ENCODE assay signal across 8 mouse cellular contexts in the genomic region with DNA sequence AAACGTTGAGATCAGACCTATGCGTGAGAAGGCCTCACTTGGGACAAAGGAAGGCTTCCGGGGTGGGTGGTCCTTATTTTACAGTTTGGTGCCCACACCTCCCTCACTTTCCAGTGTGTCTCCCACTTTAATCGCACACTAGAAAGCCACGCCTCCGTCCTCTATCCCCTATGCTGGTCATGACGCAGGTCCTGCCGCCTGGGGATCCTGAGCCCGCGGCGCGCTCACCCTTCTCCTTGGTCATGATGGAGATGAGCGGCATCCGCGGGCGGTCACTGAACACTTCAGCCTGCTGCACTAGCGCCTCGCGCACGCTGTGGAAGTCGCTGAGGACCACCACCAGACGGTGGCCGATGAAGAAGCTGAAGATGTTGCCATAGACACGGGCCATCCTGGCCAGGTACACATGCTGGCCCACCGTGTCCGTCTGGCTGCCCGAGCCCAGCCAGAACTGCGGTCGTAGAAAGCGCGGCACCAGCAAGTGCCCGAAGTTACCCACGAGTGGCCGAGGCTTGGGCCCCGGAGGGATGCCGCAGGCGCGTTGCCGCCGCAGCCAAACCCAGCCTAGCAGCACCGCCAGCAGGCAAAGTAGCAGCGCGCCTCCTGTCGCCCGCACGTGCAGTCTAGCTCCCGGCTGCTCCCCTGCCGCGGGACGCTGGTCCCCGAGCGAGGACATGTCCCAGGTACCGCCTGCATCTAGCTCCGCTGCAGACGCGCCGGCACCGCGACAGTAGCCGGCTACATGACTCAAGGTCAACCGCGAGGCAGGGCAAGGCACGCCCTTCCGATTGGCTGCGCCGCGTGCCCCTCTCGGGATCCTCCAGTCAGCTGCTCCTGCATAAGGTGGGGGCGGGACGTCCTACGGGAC. TPM values are rescaled to one million over a fixed set of nuclear protein-coding genes. Genes with fewer than 3 reads are reported as not detected.
A peak's percentile ranks its signal among the peaks of the same experiment; 100 is the strongest.
DNase-seq lines count a peak whose midpoint lies in the region; ATAC-seq and TF ChIP-seq lines count a peak whose summit lies in the region.

A gene (minus strand): TSS at position 776 of the 868 bp plus-strand sequence.

- no peaks in the 10 kb centered on the region; the same call in 1 of the 2 replicates for H3K4me1 ChIP-seq in brown adipose tissue, adult 24 weeks (ENCODE audit: control insufficient read depth, insufficient read depth, insufficient read length, low read length)
- 0 out of 2 replicates have a peak, but pooled peaks cover 2% of the 10 kb centered on the region for H3K4me1 ChIP-seq in forebrain, embryonic 11.5 days (replicated peaks; ENCODE audit: control insufficient read depth, insufficient read depth, low read length)
- H3K4me1 ChIP-seq in heart, embryonic 16.5 days (ENCODE audit: control insufficient read depth, insufficient read depth, low read length) = 0 out of 2 replicates have a peak, but pooled peaks cover 4% of the 10 kb centered on the region
- 0 out of 4 replicates have a peak, but pooled peaks cover 0 to 2% of the 10 kb centered on the region in 2 experiments for H3K4me1 ChIP-seq in liver, embryonic 14.5 days (replicated peaks; ENCODE audit: control insufficient read depth in 2 of 2, insufficient read depth in 2 of 2, low read length in 1 of 2)
- 0 out of 2 replicates have a peak, but pooled peaks cover 5% of the 10 kb centered on the region for H3K4me1 ChIP-seq in stomach, embryonic 15.5 days

- ATAC-seq in forebrain, embryonic 11.5 days (replicated peaks; ENCODE audit: low FRiP score) = peak; percentile 99
- peak; percentile 99 for ATAC-seq in heart, embryonic 16.5 days (replicated peaks; ENCODE audit: extremely low read depth, insufficient read depth, low FRiP score)
- ATAC-seq in liver, embryonic 14.5 days (ENCODE audit: insufficient read depth) = peak; percentile 94
- ATAC-seq in stomach, embryonic 15.5 days (ENCODE audit: insufficient read depth, low FRiP score, low read depth) = peak; percentile 95

- H3K9me3 ChIP-seq in forebrain, embryonic 11.5 days (ENCODE audit: control insufficient read depth, low read length) = no peaks in the 10 kb centered on the region
- peaks cover under 1% of the 10 kb centered on the region; the same call in 1 of the 2 replicates for H3K9me3 ChIP-seq in heart, embryonic 16.5 days (replicated peaks; ENCODE audit: control insufficient read depth, low read length)
- H3K9me3 ChIP-seq in liver, embryonic 14.5 days (ENCODE audit: control insufficient read depth, low read length) = no peaks in the 10 kb centered on the region
- no peaks in the 10 kb centered on the region for H3K9me3 ChIP-seq in stomach, embryonic 15.5 days

- no peak for TF ChIP-seq EP300 in liver, embryonic 14.5 days (IDR thresholded peaks at IDR 0.05; ENCODE audit: low read depth)

- H3K4me2 ChIP-seq in forebrain, embryonic 11.5 days (ENCODE audit: low read depth, low read length, severe bottlenecking) = peak within 1 kb of the TSS; percentile 98
- H3K4me2 ChIP-seq in heart, embryonic 16.5 days (ENCODE audit: low read depth, low read length) = peak within 1 kb of the TSS; percentile 72
- H3K4me2 ChIP-seq in liver, embryonic 14.5 days (ENCODE audit: low read depth) = peak within 1 kb of the TSS; percentile 65
- peak within 1 kb of the TSS; percentile 100 for H3K4me2 ChIP-seq in stomach, embryonic 15.5 days

- H3K27me3 ChIP-seq in forebrain, embryonic 11.5 days (ENCODE audit: control insufficient read depth, insufficient read depth, low read length) = peaks cover 2% of the 10 kb centered on the region; the same call in 1 of the 2 replicates
- H3K27me3 ChIP-seq in heart, embryonic 16.5 days (ENCODE audit: control insufficient read depth, insufficient read depth, low read length) = no peaks in the 10 kb centered on the region
- no peaks in the 10 kb centered on the region for H3K27me3 ChIP-seq in liver, embryonic 14.5 days (ENCODE audit: control insufficient read depth, insufficient read depth, low read length)
- no peaks in the 10 kb centered on the region for H3K27me3 ChIP-seq in stomach, embryonic 15.5 days (replicated peaks)

- H3K4me3 ChIP-seq in brown adipose tissue, adult 24 weeks (ENCODE audit: insufficient read depth, low read depth, low read length) = peak within 1 kb of the TSS; percentile 95
- peak within 1 kb of the TSS; percentile 71 for H3K4me3 ChIP-seq in forebrain, embryonic 11.5 days (ENCODE audit: low read depth, low read length)
- H3K4me3 ChIP-seq in heart, embryonic 16.5 days (ENCODE audit: low read length) = peak within 1 kb of the TSS; percentile 76
- peak within 1 kb of the TSS; percentile 46 to 52 for H3K4me3 ChIP-seq in liver, embryonic 14.5 days (ENCODE audit: insufficient read depth in 1 of 2, low read depth in 2 of 2, low read length in 2 of 2)
- peak within 1 kb of the TSS; percentile 71 for H3K4me3 ChIP-seq in stomach, embryonic 15.5 days (replicated peaks)

- TF ChIP-seq CTCF in liver, embryonic 14.5 days (IDR thresholded peaks at IDR 0.05; ENCODE audit: low read depth) = peak; percentile 25; the same call in 1 of the 2 replicates

- peak; percentile 65 to 74 for DNase-seq in CD8-positive naive resting alpha-beta T cell, adult 2 months (ENCODE audit: low read depth in 2 of 2, low spot score in 2 of 2)
- peak; percentile 94 for DNase-seq in forebrain, embryonic 11.5 days (ENCODE audit: low spot score)
- peak; percentile 92 to 97 for DNase-seq in kidney, postnatal 25 days
- peak; percentile 51 to 64 (median 55) for DNase-seq in liver, embryonic 14.5 days (ENCODE audit: low read depth in 3 of 3, low spot score in 3 of 3)
- DNase-seq in neural tube, embryonic 10.5 days (ENCODE audit: extremely low spot score, low spot score) = peak; percentile 88

- under 1% methylated on average over 71 of the region's 71 CpGs for WGBS in forebrain, embryonic 11.5 days
- WGBS in heart, embryonic 16.5 days = under 1% methylated on average over 71 of the region's 71 CpGs
- 1% methylated on average over 70 of the region's 71 CpGs for WGBS in liver, embryonic 14.5 days (ENCODE audit: insufficient replicate concordance)
- WGBS in stomach, embryonic 15.5 days = under 1% methylated on average over 71 of the region's 71 CpGs

- H3K36me3 ChIP-seq in forebrain, embryonic 11.5 days (ENCODE audit: control insufficient read depth, insufficient read depth, low read length) = no peaks in the 10 kb centered on the region
- H3K36me3 ChIP-seq in heart, embryonic 16.5 days (ENCODE audit: control insufficient read depth, insufficient read depth) = no peaks in the 10 kb centered on the region
- H3K36me3 ChIP-seq in liver, embryonic 14.5 days (replicated peaks; ENCODE audit: control insufficient read depth, insufficient read depth, low read depth) = no peaks in the 10 kb centered on the region
- no peaks in the 10 kb centered on the region for H3K36me3 ChIP-seq in stomach, embryonic 15.5 days

- peak within 1 kb of the TSS; percentile 64 for H3K9ac ChIP-seq in forebrain, embryonic 11.5 days (ENCODE audit: low read length)
- H3K9ac ChIP-seq in heart, embryonic 16.5 days (ENCODE audit: low read length) = peak within 1 kb of the TSS; percentile 79
- H3K9ac ChIP-seq in liver, embryonic 14.5 days (replicated peaks) = no peak within 1 kb of the TSS
- peak within 1 kb of the TSS; percentile 25; the same call in 1 of the 2 replicates for H3K9ac ChIP-seq in stomach, embryonic 15.5 days

- H3K27ac ChIP-seq in brown adipose tissue, adult 24 weeks (replicated peaks; ENCODE audit: low read depth, low read length) = peak within 1 kb of the TSS; percentile 84
- H3K27ac ChIP-seq in forebrain, embryonic 11.5 days (ENCODE audit: low read depth, low read length) = no peak within 1 kb of the TSS
- peak within 1 kb of the TSS; percentile 83 for H3K27ac ChIP-seq in heart, embryonic 16.5 days (ENCODE audit: low read length)
- H3K27ac ChIP-seq in liver, embryonic 14.5 days = no peak within 1 kb of the TSS
- no peak within 1 kb of the TSS for H3K27ac ChIP-seq in stomach, embryonic 15.5 days

RNA-seq across cellular contexts. Expression of the gene that starts here (rescaled TPM):
- 28.2 and 36.0 TPM in 2 replicates for polyA plus RNA-seq in brown adipose tissue, adult 24 weeks (2012; ENCODE audit: insufficient read depth, insufficient read length, missing spikeins)
- polyA plus RNA-seq in forebrain, embryonic 11.5 days (2014; fragmentation: Nextera tagmentation; extraction: Ambion mirVana) = 1.5 and 3.1 TPM in 2 replicates
- polyA plus RNA-seq in heart, embryonic 16.5 days (2015; fragmentation: Nextera tagmentation; extraction: Ambion mirVana) = 14.0 and 15.8 TPM in 2 replicates
- 0.15 TPM in 2 replicates for polyA plus RNA-seq in liver, embryonic 14.5 days (2012; rRNA removed)
- 0.04 and 0.08 TPM in 2 replicates for polyA plus RNA-seq in liver, embryonic 14.5 days (2014; fragmentation: Nextera tagmentation; extraction: Ambion mirVana)
- 2.1 and 2.4 TPM in 2 replicates for polyA plus RNA-seq in stomach, embryonic 15.5 days (2015; fragmentation: Nextera tagmentation; extraction: Ambion mirVana)

Comparison
In these comparisons a context has a peak if more than half of its experiments do, and no peak if none do; other contexts are left out.
1. Peak in DNase-seq, ATAC-seq, H3K4me3 ChIP-seq and H3K4me2 ChIP-seq in liver, embryonic 14.5 days; RNA of the gene not detected or under 1 TPM.
2. H3K27ac ChIP-seq: peak in brown adipose tissue, adult 24 weeks (single experiment) and heart, embryonic 16.5 days (single experiment); none in forebrain, embryonic 11.5 days (single experiment), liver, embryonic 14.5 days (single experiment) and stomach, embryonic 15.5 days (single experiment).
3. Peak in every context shown above with its lines, with median percentiles within 50 percentile points of each other: DNase-seq, H3K4me3 ChIP-seq, ATAC-seq and H3K4me2 ChIP-seq.